8 mouse cellular contexts compared by ENCODE assay signal in genomic region chr6:97005038-97005437, GRCm38 (mm10). TPM values are rescaled to one million over a fixed set of nuclear protein-coding genes. Genes with fewer than 3 reads are reported as not detected.
DNase-seq lines count a peak whose midpoint lies in the region; ATAC-seq and TF ChIP-seq lines count a peak whose summit lies in the region.
"Had no signal": no experiment of that assay in that cellular context is flagged by ENCODE, and none has a peak within 500 bp of the region (broad histone marks: within the 10 kb centered on the region; RNA-seq: fewer than 3 reads in every experiment).

No protein-coding gene starts in this region.

- ATAC-seq in intestine, postnatal 0 days: no peak
- ATAC-seq in intestine, embryonic 15.5 days: no peak
- 0 out of 2 replicates have a peak, but pooled peaks have one; percentile 49 for ATAC-seq in G1E (ENCODE audit: extremely low read depth, insufficient number of reproducible peaks, low FRiP score, poor library complexity, severe bottlenecking)
- ATAC-seq in hindbrain, postnatal 0 days: no peak

- no peak overlapping the region for H3K27ac ChIP-seq in intestine, postnatal 0 days (ENCODE audit: low read depth, low read length)
- H3K27ac ChIP-seq in intestine, embryonic 15.5 days: no peak overlapping the region
- no peak overlapping the region for H3K27ac ChIP-seq in hindbrain, postnatal 0 days

- no peak overlapping the region for H3K4me3 ChIP-seq in intestine, postnatal 0 days (ENCODE audit: low read depth, low read length)
- H3K4me3 ChIP-seq in intestine, embryonic 15.5 days (replicated peaks): no peak overlapping the region
- no peak overlapping the region for H3K4me3 ChIP-seq in G1E (ENCODE audit: low read depth, low read length)
- H3K4me3 ChIP-seq in hindbrain, postnatal 0 days (ENCODE audit: low read length): no peak overlapping the region
- H3K4me3 ChIP-seq: megakaryocyte, embryonic 14.5 days had no signal

- no peaks in the 10 kb centered on the region for H3K9me3 ChIP-seq in intestine, postnatal 0 days (ENCODE audit: control insufficient read depth)
- H3K9me3 ChIP-seq in intestine, embryonic 15.5 days: no peaks in the 10 kb centered on the region
- H3K9me3 ChIP-seq in G1E (replicated peaks): no peaks in the 10 kb centered on the region
- no peaks in the 10 kb centered on the region for H3K9me3 ChIP-seq in hindbrain, postnatal 0 days (ENCODE audit: low read length)
- H3K9me3 ChIP-seq: megakaryocyte, embryonic 14.5 days had no signal

- H3K4me1 ChIP-seq in intestine, postnatal 0 days (replicated peaks; ENCODE audit: control insufficient read depth, insufficient read depth, low read length): no peaks in the 10 kb centered on the region
- H3K4me1 ChIP-seq in intestine, embryonic 15.5 days (replicated peaks): no peaks in the 10 kb centered on the region
- H3K4me1 ChIP-seq in G1E (ENCODE audit: insufficient read depth, low read depth, low read length): no peaks in the 10 kb centered on the region
- H3K4me1 ChIP-seq in hindbrain, postnatal 0 days (ENCODE audit: insufficient read depth, low read length): no peaks in the 10 kb centered on the region
- H3K4me1 ChIP-seq: megakaryocyte, embryonic 14.5 days had no signal

- no peak overlapping the region for H3K9ac ChIP-seq in intestine, postnatal 0 days (ENCODE audit: low read depth, low read length)
- H3K9ac ChIP-seq in intestine, embryonic 15.5 days: no peak overlapping the region
- no peak overlapping the region for H3K9ac ChIP-seq in hindbrain, postnatal 0 days (replicated peaks; ENCODE audit: low read length)

- no peaks in the 10 kb centered on the region for H3K27me3 ChIP-seq in intestine, postnatal 0 days (replicated peaks; ENCODE audit: control insufficient read depth, insufficient read depth, low read length)
- no peaks in the 10 kb centered on the region for H3K27me3 ChIP-seq in intestine, embryonic 15.5 days (replicated peaks)
- no peaks in the 10 kb centered on the region for H3K27me3 ChIP-seq in G1E (ENCODE audit: insufficient read depth, low read length)
- H3K27me3 ChIP-seq in hindbrain, postnatal 0 days (ENCODE audit: insufficient read depth, low read length): no peaks in the 10 kb centered on the region

- TF ChIP-seq CTCF in intestine, postnatal 0 days (IDR thresholded peaks at IDR 0.05; ENCODE audit: low read depth): peak; percentile 84
- TF ChIP-seq CTCF in G1E (IDR thresholded peaks at IDR 0.05; ENCODE audit: low read depth, low read length): peak; percentile 51
- peak; percentile 86 for TF ChIP-seq CTCF in hindbrain, postnatal 0 days (IDR thresholded peaks at IDR 0.05; ENCODE audit: low read depth)

- peak; percentile 4 for DNase-seq in G1E (ENCODE audit: low spot score)
- peak; percentile 12 to 39 for DNase-seq in adrenal gland, postnatal 36 days
- DNase-seq in hindbrain, postnatal 0 days (ENCODE audit: low spot score): peak; percentile 76
- DNase-seq in lung, postnatal 10 days: peak; percentile 59
- DNase-seq in urinary bladder, postnatal 25 days (ENCODE audit: low spot score): no peak

- H3K36me3 ChIP-seq in intestine, postnatal 0 days (ENCODE audit: control insufficient read depth, insufficient read depth): no peaks in the 10 kb centered on the region
- no peaks in the 10 kb centered on the region for H3K36me3 ChIP-seq in intestine, embryonic 15.5 days
- H3K36me3 ChIP-seq in G1E (replicated peaks): no peaks in the 10 kb centered on the region
- H3K36me3 ChIP-seq in hindbrain, postnatal 0 days (ENCODE audit: insufficient read depth, low read length): no peaks in the 10 kb centered on the region

- 11% methylated on average over 11 of the region's 11 CpGs for WGBS in intestine, postnatal 0 days
- 17% methylated on average over 11 of the region's 11 CpGs for WGBS in intestine, embryonic 15.5 days
- 21% methylated on average over 11 of the region's 11 CpGs for WGBS in hindbrain, postnatal 0 days

- no peak overlapping the region for H3K4me2 ChIP-seq in intestine, postnatal 0 days (replicated peaks; ENCODE audit: low read depth)
- H3K4me2 ChIP-seq in intestine, embryonic 15.5 days (replicated peaks): no peak overlapping the region
- no peak overlapping the region for H3K4me2 ChIP-seq in hindbrain, postnatal 0 days (ENCODE audit: low read depth, low read length)

RNA-seq across cellular contexts. Expression of gene Fam19a4, which starts 55.2 kb away (rescaled TPM):
- polyA plus RNA-seq in intestine, postnatal 0 days (2015; fragmentation: Nextera tagmentation; extraction: Ambion mirVana): 0.05 and 0.08 TPM in 2 replicates
- 0.08 and 0.09 TPM in 2 replicates for polyA plus RNA-seq in intestine, embryonic 15.5 days (2015; fragmentation: Nextera tagmentation; extraction: Ambion mirVana)
- total RNA-seq in G1E (2014; fragmentation: Nextera tagmentation) (not detected in 2 replicates), G1E (2017) (0.06 and 0.16 TPM in 2 replicates)
- not detected in 2 replicates for polyA plus RNA-seq in G1E (2012)
- total RNA-seq in adrenal gland, postnatal 36 days (2021): 1 to 10 TPM in 1 of 2 experiments, under 1 TPM in 1; 0.92 to 2.5 TPM
- total RNA-seq in hindbrain, postnatal 0 days (2014; rRNA removed): 1.8 and 3.1 TPM in 2 replicates
- polyA plus RNA-seq in hindbrain, postnatal 0 days (2015; fragmentation: Nextera tagmentation; extraction: Ambion mirVana): 3.0 and 3.1 TPM in 2 replicates
